Mouse (Mus musculus): Measurements from ENCODE around the gene Gm13696. TPM values are rescaled to one million over a fixed set of nuclear protein-coding genes. Genes with fewer than 3 reads are reported as not detected.
"Not testable (repeated sequence)": the region's sequence is repeated elsewhere in the genome, so short reads cannot be mapped to it uniquely, and the experiment has no call there.

Gm13696 gene
- polyA plus RNA-seq (2015; fragmentation: Nextera tagmentation; extraction: Ambion mirVana): not detected in 2 replicates

DNA sequence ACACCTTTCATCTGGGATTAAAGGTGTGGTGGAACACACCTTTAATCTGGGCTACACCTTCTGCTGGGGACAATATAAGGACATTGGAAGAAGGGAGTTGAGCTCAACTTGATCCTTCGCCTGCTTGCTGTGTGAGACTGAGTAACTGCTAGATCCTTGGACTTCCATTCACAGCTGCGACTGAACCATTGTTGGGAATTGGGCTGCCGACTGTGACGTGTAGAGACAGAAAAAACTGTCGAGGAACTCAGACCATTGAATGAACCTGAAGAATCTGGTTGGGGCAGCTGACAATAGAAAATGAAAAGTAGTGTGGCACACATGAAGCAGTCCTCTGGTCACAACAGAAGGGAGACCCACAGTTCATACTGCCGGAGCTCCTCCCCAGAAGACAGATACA is at the start of gene Gm13696:
TSS of gene Gm13696 (plus strand) at position 301 of the 400 bp plus-strand sequence.
- DNase-seq (ENCODE audit: low spot score): not testable (repeated sequence)

DNA sequence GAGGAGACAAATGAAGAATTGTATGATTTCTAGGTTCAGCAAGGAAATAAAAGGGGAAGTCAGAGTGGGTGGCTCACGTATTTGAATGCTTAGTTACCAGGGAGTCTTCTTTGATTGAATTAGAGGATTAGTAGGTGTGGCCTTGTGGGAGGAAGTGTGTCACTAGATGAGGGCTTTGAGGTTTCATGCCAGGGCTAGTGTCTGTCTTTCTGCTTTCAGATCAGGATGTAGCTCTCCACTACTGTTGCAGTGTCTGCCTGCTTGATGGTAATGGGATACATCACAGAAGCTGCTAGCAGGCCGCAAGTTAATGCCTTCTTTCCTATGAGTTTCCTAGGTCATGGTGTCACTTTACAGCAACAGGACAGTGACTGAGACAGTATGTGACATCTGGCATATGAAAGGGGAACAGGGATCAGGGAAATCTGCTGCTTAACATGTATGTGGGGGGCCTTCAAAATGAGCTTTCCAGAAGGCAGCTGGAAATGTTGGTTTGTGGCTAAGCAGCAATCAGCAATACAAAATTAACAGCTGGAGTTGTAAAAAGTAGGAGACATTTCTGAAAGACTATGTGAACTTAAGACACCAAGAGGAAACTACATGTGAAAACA is 43.3 kb upstream of the Gm13696 start:
- peak; percentile 15 for DNase-seq (ENCODE audit: low spot score)

DNA sequence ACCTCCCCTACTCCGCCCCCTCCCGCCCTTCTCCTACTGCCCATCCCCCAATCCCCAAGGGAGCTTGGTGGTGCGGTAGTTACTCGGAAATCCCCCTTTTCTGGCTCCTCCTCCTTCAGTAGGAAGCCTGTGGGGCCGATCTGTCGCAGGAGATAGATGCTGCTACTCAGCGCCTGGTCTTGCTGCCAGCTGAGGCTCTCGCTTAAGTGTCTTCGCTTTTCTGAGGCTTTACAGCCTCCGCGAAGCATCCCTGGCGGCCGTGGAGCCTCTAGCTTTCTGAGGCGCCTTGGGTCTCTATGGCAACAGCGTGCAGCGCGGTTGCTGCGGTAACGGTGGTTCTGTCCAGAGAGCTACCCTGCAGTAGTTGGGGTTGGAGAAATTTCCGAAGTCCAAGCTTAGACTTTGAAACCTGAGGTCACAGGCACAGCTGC is 32.0 kb upstream of the Gm13696 start, which contains the start of gene Zswim2:
TSS of gene Zswim2 (minus strand) at position 298 of the 431 bp plus-strand sequence.
- peak; percentile 11 for DNase-seq (ENCODE audit: low spot score)

DNA sequence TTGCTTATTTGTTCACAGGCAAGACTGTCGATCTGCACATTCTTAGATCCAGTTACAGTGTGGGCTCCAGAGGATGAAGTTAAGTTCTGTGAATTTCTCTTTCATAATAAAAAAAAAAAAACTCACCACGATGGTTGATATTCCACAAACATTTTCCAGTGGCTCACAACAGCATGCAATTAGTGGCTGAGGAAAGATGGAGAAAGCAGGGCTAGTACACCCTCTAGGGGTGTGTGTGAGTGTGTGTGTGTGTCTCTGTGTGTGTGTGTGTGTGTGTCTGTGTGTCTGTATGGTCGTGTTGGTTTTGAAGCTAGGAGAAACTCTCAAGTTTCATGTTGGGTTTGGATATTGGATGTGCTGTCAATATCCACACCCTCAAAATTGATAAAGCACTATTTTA is 31.5 kb upstream of the Gm13696 start:
- no peak for DNase-seq (ENCODE audit: low spot score)

DNA sequence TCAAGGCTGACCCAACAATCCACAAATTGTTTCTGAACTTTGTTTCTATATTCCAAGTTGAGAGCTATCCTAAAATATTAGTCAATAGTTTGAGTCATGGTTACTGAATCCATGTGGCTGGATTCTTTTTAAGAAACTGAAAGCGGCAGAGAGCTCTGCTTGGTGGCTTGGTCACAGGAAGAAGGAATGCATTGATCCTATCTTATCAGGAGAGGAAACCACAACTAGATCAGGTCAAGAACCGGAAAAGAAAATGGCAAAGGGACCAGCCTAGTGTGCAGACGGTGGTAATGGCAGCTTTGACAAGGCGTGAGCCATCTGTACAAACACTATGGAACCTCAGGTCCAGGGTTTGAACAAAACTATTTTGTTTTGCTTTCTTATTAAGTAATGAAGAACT is 31.1 kb upstream of the Gm13696 start:
- no peak for DNase-seq (ENCODE audit: low spot score)

DNA sequence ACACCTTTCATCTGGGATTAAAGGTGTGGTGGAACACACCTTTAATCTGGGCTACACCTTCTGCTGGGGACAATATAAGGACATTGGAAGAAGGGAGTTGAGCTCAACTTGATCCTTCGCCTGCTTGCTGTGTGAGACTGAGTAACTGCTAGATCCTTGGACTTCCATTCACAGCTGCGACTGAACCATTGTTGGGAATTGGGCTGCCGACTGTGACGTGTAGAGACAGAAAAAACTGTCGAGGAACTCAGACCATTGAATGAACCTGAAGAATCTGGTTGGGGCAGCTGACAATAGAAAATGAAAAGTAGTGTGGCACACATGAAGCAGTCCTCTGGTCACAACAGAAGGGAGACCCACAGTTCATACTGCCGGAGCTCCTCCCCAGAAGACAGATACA is 17.5 kb upstream of the Gm13696 start, which contains the start of gene Gm13698:
TSS of gene Gm13698 (plus strand) at position 301 of the 400 bp plus-strand sequence.
- not testable (repeated sequence) for DNase-seq (ENCODE audit: low spot score)

DNA sequence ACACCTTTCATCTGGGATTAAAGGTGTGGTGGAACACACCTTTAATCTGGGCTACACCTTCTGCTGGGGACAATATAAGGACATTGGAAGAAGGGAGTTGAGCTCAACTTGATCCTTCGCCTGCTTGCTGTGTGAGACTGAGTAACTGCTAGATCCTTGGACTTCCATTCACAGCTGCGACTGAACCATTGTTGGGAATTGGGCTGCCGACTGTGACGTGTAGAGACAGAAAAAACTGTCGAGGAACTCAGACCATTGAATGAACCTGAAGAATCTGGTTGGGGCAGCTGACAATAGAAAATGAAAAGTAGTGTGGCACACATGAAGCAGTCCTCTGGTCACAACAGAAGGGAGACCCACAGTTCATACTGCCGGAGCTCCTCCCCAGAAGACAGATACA is 11.7 kb upstream of the Gm13696 start, which contains the start of gene Gm13693:
TSS of gene Gm13693 (plus strand) at position 301 of the 400 bp plus-strand sequence.
- DNase-seq (ENCODE audit: low spot score): not testable (repeated sequence)

DNA sequence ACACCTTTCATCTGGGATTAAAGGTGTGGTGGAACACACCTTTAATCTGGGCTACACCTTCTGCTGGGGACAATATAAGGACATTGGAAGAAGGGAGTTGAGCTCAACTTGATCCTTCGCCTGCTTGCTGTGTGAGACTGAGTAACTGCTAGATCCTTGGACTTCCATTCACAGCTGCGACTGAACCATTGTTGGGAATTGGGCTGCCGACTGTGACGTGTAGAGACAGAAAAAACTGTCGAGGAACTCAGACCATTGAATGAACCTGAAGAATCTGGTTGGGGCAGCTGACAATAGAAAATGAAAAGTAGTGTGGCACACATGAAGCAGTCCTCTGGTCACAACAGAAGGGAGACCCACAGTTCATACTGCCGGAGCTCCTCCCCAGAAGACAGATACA is 5.9 kb upstream of the Gm13696 start, which contains the start of gene Gm13695:
TSS of gene Gm13695 (plus strand) at position 301 of the 400 bp plus-strand sequence.
- DNase-seq (ENCODE audit: low spot score): not testable (repeated sequence)

DNA sequence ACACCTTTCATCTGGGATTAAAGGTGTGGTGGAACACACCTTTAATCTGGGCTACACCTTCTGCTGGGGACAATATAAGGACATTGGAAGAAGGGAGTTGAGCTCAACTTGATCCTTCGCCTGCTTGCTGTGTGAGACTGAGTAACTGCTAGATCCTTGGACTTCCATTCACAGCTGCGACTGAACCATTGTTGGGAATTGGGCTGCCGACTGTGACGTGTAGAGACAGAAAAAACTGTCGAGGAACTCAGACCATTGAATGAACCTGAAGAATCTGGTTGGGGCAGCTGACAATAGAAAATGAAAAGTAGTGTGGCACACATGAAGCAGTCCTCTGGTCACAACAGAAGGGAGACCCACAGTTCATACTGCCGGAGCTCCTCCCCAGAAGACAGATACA is 5.7 kb downstream of the Gm13696 start, which contains the start of gene Gm13694:
TSS of gene Gm13694 (plus strand) at position 301 of the 400 bp plus-strand sequence.
- not testable (repeated sequence) for DNase-seq (ENCODE audit: low spot score)

DNA sequence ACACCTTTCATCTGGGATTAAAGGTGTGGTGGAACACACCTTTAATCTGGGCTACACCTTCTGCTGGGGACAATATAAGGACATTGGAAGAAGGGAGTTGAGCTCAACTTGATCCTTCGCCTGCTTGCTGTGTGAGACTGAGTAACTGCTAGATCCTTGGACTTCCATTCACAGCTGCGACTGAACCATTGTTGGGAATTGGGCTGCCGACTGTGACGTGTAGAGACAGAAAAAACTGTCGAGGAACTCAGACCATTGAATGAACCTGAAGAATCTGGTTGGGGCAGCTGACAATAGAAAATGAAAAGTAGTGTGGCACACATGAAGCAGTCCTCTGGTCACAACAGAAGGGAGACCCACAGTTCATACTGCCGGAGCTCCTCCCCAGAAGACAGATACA is 11.5 kb downstream of the Gm13696 start, which contains the start of gene Gm13697:
TSS of gene Gm13697 (plus strand) at position 301 of the 400 bp plus-strand sequence.
- DNase-seq (ENCODE audit: low spot score): not testable (repeated sequence)

DNA sequence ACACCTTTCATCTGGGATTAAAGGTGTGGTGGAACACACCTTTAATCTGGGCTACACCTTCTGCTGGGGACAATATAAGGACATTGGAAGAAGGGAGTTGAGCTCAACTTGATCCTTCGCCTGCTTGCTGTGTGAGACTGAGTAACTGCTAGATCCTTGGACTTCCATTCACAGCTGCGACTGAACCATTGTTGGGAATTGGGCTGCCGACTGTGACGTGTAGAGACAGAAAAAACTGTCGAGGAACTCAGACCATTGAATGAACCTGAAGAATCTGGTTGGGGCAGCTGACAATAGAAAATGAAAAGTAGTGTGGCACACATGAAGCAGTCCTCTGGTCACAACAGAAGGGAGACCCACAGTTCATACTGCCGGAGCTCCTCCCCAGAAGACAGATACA is 17.3 kb downstream of the Gm13696 start, which contains the start of gene Gm13691:
TSS of gene Gm13691 (plus strand) at position 301 of the 400 bp plus-strand sequence.
- not testable (repeated sequence) for DNase-seq (ENCODE audit: low spot score)

DNA sequence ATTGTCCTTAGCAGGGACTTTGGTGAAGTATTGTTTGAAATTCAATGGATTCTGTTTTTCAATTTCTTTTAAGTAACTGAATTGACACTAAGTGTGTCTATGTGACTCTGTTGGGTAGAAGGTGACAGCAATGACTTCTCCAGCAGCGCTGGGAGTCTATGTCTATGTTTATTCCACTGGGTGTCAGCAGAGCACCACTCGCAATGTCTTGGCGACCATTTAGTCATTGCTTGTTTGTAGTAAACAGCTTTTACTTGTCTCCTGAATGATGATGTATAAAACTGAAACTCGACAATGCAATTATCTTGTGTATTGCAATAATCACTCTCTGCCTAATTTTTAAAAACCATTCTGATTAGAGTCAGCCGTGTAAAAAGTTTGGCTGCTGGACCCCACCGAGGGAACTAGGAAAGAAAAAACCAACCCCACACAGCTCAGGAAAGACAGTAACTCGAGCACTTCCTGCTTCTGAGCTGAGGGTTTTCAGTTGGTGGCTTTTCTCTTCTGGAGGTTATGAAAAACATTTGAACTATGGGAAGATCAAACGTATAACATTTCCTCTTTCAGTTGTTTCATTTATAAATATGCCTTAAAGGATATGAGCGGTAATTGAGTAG is 20.8 kb downstream of the Gm13696 start:
- peak; percentile 85 for DNase-seq (ENCODE audit: low spot score)

DNA sequence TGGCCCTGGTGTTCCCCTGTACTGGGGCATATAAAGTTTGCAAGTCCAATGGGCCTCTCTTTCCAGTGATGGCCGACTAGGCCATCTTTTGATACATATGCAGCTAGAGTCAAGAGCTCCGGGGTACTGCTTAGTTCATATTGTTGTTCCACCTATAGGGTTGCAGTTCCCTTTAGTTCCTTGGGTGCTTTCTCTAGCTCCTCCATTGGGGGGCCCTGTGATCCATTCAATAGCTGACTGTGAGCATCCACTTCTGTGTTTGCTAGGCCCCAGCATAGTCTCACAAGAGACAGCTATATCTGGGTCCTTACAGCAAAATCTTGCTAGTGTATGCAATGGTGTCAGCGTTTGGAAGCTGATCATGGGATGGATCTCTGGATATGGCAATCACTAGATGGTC is 21.6 kb downstream of the Gm13696 start:
- DNase-seq (ENCODE audit: low spot score): not testable (repeated sequence)

DNA sequence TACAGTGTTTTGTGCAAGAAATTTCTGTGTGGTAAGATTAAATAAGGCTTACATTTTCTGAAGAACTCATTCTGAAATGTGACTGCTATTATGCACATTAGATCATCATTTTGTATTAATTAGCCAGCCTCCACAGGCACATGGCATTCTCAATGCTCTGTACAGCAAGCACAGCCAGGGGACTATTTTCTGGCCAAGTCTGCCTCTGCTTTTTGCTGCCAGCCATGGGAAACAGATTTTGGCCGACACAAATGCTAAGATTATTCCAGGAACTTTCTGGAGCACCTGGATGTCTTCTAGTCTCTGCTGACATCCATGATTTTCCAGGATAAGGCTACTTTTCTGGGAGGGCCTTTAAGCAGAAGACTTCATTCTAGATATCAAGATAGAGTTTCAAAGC is 36.0 kb downstream of the Gm13696 start:
- no peak for DNase-seq (ENCODE audit: low spot score)

DNA sequence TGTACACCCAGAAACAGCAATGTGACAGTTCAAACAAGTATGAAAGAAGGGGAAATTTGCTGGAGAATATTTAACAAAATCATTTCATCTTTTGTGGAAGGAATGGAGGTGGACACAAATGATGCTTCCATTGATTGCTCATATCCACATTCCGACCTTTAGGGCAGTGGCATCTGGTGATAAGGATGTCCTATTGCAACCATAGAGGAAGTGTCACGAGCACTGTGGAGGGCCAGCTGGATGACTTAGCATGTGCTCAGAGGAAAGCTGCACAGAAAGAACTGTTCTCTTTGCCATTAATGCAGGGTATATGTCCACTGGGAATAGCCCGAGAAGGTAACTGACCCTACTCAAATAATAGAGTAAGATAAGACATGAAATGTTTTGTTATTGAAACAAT is 36.9 kb downstream of the Gm13696 start:
- no peak for DNase-seq (ENCODE audit: low spot score)

DNA sequence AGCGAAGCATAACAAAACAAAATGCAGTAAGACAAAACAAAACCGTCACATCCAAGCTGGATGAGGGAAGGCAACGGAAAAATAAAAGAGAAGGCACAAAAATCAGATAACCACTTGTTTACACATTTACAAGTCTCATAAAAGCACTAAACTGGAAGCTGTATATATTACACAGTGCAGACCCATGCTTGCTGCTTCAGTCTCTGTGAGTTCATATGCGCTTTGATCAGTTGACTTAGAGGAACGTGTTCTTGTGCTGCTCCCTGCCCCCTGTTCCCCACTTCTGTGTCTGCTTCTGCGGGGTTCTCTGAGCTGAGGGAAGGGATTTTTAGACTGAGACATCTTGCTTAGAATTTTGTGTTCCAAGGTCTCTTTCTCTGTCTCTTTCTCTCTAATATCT is 41.6 kb downstream of the Gm13696 start:
- no peak for DNase-seq (ENCODE audit: low spot score)

DNA sequence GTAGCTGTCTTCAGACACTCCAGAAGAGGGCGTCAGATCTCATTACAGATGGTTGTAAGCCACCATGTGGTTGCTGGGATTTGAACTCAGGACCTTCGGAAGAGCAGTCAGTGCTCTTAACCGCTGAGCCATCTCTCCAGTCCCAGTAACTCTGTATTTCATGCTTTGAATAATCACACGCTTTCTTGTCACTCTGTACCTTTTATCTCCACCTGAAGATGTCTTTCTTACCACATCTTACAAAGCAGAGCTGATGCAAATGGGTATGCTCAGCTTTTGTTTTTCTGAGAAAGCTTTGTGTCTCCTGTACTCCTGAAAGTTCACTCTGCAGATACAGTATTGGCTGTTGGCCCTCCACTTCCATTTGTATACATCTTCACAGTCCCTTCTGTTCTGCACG is 43.4 kb downstream of the Gm13696 start:
- DNase-seq (ENCODE audit: low spot score): peak; percentile 51

DNA sequence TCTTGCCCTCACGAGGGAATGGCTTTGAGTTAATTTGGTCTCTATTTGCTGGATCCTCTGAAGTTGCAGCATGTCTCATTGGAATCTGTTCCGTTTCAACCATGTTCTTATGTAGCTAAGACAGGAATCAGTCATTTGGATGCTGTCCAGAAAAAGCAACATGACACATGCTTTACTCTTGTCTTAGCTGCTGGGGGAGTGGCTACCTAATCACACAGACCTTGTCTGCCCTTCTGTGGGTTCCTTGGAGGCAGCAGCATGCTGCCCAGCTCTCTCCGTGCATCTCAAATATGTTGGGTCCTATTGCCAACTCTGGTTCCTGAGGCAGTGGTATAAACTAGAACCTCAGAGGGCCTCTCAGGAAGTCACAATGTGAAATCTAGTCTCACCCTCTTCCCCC is 45.4 kb downstream of the Gm13696 start:
- no peak for DNase-seq (ENCODE audit: low spot score)

DNA sequence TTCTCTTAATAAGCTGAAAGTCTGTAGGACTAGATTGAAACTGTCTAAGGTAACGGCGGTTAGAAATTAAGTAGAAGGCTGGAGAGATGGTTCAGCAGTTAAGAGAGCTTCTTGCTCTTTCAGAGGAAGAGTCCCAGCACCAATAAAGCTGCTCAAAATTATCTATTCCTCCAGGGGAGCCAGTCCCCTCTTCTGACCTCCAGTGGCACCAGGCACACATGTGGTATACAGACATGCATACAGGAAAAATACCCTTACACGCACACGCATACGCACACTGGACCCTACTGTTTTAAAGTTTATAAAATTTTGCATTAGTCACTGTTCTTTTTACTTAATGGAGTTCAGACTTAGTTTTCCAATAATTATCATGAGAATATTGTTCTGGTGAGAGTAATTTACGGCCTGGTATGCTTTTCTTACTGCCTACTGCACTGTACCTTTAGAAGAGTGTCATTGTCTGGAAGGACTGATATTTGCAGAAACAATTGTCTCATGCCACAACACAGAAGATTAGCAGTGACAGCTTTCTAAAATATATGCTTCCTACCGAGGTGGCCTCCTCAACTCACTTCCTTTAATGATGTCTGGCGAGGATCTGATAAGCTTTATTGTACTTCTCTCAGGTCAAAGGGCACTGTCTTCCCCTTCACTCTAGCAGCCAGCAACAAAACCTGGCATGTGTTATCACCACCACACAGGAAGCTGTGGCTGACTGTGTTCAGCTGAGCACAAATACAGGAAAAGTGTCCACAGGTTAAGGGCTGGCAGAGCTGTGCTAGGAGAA is 46.8 kb downstream of the Gm13696 start:
- DNase-seq (ENCODE audit: low spot score): peak; percentile 55

DNA sequence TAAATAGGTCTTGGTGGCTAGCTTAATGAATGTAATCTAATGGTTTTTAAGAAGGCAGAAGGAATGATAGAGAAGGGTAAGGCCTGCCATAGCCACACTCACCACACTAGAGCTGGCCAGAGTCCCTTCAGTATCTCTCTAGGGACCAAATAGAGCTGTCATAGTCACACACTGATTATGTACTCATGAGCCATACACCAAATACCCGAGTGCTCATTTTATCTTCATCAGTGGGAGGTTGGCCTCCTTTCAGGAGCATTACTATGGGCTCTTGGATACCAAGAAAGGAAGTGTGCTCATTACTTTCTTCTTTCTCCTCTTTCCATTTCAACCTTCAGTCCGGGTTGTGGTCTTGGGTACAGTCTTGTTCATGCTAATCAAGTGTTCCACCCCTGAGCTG is 49.0 kb downstream of the Gm13696 start:
- no peak for DNase-seq (ENCODE audit: low spot score)

DNA sequence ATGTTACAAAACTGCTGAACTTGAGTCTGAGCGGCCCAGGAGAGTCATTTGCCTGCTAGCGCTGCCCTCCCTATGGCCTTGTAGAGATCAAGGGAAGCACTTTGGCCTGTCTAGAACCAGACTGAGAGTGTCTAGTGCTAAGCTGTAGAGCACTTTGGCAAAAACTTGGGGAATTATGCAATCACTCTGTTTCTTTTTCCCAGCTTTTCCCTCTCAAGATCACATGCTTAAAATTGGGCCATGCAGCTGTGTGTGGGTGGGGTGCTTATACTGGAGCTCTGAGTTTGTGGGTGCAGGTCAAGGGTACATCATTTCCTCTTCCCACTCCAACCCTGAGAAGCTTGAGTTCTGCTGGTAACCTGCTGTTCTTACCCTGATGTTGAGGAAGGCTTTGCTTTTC is 50.0 kb downstream of the Gm13696 start:
- DNase-seq (ENCODE audit: low spot score): peak; percentile 20

All from thymus, postnatal 0 days (tissue).